Mouse (Mus musculus) liver, embryonic 14.5 days (tissue): Measurements from ENCODE around the gene Rundc3a.

Experiments used
- CTCF ChIP-seq: IDR thresholded peaks from 2 replicates; pipeline ENCODE4 v1.5.1; 2016; ENCODE audit warnings: antibody characterized with exemption, low read depth, control low read depth
- EP300 ChIP-seq: IDR thresholded peaks from 2 replicates; pipeline ENCODE4 v1.6.1; 2016; ENCODE audit warnings: antibody characterized with exemption, low read depth

- TF ChIP-seq EP300: no peak
- TF ChIP-seq CTCF: no peak
Observed at GRCm38 (mm10) chr11:102429551-102429950, 36.3 kb downstream of the Rundc3a start.
